Mouse (Mus musculus) megakaryocyte, adult 5-6 weeks (primary cell): Measurements from ENCODE around the gene Gcnt7. TPM values are rescaled to one million over a fixed set of nuclear protein-coding genes. Genes with fewer than 3 reads are reported as not detected.

Experiments used
- ATAC-seq: 2 replicates; pipeline ENCODE4 v1.8.0; 2016; ENCODE audit warnings: mild to moderate bottlenecking, inconsistent platforms; ENCODE audit not compliant: poor library complexity, severe bottlenecking
- total RNA-seq, 2 experiments: library from RNA; stranded (forward) in 1 of 2; stranded (reverse) in 1 of 2; fragments of 153-499, 151-499 nt in 1 of 2; fragments of 221-1000, 200-1000 nt in 1 of 2; gene quantifications; 2 replicates each; pipeline versions ENCODE4 v1.2.3 to v1.2.4; 2015 to 2017

Gene Gcnt7
- total RNA-seq, 2 experiments from 2014 or later: not detected

GRCm38 (mm10) chr2:172462813-172463212 lies 4.4 kb upstream of the Gcnt7 start:
- no peak for ATAC-seq

DNA sequence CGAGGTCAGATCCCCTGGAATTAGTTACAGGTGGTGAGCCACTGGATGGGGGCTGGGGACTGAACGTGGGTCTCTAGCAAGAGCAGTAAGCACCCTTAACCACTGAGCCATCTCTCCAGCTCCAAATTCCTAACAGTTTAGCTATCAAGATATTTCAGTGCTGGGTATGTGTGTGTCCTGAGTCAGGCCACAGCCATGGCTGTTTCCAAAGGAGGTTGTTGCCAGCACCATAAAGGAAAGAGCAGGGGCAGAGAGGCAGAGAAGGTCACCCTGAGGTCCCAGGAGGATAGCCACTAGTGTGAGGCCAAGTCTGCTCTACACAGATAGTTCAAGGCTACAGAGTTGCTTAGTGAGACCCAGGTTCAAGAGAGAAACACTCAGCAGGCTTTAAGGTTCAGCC lies 2.3 kb upstream of the Gcnt7 start:
- no peak for ATAC-seq

- no peak for ATAC-seq
Measured at GRCm38 (mm10) chr2:172452458-172452857, 5.9 kb downstream of the Gcnt7 start.

- ATAC-seq: no peak
Measured at GRCm38 (mm10) chr2:172452031-172452430, 6.4 kb downstream of the Gcnt7 start.

GRCm38 (mm10) chr2:172450640-172451039 lies 7.8 kb downstream of the Gcnt7 start:
- ATAC-seq: no peak

GRCm38 (mm10) chr2:172448329-172448728 lies 10.1 kb downstream of the Gcnt7 start:
- ATAC-seq: no peak

DNA sequence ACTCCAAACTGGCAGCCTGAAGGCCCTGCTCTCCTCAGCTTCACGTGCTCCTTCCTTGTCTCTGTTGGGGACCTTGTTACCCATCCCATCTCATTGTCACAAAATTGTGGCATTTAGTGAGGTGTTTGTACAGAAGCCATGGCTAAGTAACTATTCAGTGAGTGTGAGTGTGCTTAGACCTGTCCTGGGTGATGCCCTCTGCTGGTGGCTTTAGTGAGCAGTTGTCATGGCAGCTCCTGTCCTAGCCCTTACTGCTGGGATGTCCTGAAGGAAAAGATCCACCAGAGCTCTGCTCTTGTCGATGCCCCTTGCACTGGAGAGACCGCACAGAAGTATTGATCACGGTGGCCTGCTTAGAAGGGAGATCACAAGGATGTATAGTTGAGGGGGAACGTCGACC lies 11.1 kb downstream of the Gcnt7 start:
- peak; percentile 69 for ATAC-seq

- ATAC-seq: no peak
Measured at GRCm38 (mm10) chr2:172445617-172446016, 12.8 kb downstream of the Gcnt7 start.

DNA sequence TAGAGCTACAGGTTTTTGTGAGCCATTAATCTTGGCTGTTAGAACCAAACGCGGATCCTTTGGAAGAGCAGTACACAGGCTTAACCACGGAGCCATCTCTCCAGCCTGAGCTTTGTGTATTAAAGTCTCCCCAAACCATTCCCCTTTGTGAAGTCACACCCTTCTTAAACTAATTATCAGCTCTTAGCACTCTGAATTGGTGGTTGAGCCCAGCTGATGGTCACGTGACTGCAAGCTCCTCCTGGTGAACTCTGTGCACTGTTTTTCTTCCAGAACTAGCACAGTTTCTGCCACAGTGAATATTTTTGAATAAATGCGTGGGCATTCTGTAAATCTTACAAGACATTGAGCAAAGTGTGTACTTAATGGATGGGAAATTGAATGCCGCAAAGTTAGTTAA lies 17.2 kb downstream of the Gcnt7 start:
- 0 out of 2 replicates have a peak, but pooled peaks have one; percentile 2 for ATAC-seq

- ATAC-seq: no peak
Measured at GRCm38 (mm10) chr2:172440640-172441005, 17.8 kb downstream of the Gcnt7 start.

DNA sequence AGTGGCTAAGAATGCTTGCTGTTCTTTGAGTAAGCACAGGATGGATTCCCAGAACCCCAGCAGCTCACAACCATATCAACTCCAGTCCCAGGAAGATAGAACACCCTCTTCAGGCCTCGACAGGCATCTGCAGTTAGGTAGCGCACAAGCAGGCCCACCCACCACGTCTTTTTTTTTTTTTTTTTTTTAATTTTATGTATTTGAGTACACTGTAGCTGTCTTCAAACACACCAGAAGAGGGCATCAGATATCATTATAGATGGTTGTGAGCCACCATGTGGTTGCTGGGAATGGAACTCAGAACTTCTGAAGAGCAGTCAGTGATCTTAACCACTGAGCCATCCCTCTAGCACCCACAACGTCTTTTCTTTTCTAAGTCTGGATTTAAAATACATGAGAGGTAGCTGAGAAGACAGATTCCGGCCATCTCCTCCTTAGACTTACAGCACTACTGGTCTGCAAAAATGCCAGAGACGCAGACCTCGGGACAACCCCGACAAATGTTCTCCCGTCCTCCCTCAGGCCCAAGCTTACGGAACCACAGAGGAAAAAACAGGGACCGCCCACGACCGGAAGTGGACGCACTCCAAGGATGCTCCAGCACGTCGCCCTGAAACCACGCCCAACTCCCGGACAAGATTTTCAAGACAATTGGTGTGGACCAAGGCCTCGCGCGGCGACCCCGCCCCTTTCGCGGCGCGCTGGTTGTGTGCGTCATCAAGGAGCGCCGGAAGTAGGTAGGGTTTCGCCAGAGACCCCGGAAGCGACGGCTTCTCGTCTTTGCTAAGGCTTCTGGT lies 18.4 kb downstream of the Gcnt7 start, which contains the start of gene Rtf2:
Rtf2 (plus strand) TSS at position 714 of the 797 bp plus-strand sequence.
- peak; percentile 85 for ATAC-seq

DNA sequence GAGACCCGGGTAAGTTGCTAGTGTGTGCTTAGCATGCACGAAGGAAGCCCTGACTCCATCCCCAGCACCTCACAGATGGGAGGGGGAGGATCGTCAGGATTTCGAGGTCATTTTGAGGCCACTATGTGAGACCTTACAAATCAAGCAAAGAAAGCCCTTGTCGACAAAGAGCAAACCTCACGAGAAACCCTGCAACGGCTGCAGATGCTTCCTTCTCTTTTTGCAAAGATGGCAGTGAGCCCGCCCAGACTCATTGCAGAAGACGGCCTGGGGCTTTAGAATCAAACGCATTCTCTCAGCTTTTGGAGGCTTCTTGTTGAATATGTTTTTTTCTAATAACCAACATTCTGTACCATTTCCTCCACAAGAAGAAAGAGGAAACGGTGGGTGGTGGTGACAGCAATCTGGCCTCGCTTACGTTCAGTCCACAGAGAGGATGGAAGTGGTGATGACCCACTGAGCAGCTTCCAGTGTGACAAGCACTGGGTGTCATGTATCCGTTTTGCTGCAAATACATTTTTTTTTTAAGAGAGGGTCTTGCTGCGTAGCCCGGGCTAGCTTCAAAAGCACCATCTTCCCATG lies 20.9 kb downstream of the Gcnt7 start:
- ATAC-seq: peak; percentile 47

GRCm38 (mm10) chr2:172433746-172434145 lies 24.6 kb downstream of the Gcnt7 start:
- ATAC-seq: peak; percentile 67

GRCm38 (mm10) chr2:172430609-172431008 lies 27.8 kb downstream of the Gcnt7 start:
- no peak for ATAC-seq

- ATAC-seq: no peak
Measured at GRCm38 (mm10) chr2:172418208-172418607, 40.2 kb downstream of the Gcnt7 start.

DNA sequence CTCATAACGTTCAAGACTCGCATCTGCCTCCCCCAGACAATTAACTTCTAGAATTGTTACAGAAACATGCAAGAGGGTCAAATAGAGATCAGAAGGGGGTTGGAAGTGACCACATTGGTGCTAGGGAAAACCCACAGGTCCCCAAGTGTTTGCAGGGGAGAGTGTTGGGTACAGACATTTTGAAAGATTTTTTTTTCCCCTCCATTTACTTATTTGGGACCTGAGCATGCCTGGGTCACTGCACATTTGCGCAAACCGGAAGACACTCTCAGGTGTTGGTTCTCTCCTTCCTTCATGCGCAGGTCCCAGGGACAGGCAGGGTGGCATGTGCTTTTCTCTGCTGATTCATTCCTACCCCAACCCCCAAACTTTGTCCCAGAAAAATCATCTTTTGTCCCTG lies 41.5 kb downstream of the Gcnt7 start:
- no peak for ATAC-seq

DNA sequence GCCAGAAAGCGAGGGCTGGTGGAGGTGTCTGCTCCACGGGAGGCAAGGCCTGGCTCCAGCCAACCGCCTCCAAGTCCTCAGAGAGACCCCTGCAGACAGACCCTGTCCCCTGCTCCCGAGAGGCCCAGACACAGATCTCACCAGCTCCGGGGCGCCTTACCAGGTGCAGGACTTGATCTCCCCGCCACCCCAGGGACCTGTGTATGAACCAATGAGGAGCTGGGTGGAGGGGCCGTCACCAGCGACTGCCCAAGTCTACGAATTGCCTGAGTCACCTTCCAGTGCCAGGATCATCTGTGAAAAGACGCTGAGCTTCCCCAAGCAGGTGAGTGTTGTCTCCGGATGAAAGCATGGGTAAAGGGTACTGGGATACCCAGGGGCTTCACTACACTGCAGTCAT lies 42.2 kb downstream of the Gcnt7 start:
- no peak for ATAC-seq

DNA sequence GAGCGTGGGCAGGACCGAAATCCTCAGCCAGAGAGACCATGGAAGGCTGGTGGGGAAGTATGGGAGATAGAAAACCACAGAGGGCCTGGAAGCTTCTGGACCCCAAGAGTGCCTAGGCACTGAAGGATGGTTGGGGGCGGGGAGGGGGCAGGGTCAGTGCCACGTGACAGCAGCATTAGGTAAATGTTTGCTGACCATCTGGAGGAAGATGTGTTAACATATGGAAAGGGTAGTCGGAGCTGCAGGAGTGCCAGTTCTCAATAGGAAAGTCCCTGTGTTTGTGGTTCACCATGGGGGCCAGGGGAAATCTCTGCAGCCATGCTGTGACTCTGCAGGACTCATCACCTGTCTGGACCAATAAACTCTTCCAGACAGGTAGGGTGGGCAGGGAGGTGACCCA lies 44.5 kb downstream of the Gcnt7 start:
- ATAC-seq: no peak

- no peak for ATAC-seq
Measured at GRCm38 (mm10) chr2:172413273-172413672, 45.1 kb downstream of the Gcnt7 start.

GRCm38 (mm10) chr2:172412454-172412853 lies 45.9 kb downstream of the Gcnt7 start:
- ATAC-seq: peak; percentile 28; the same call in 1 of the 2 replicates

DNA sequence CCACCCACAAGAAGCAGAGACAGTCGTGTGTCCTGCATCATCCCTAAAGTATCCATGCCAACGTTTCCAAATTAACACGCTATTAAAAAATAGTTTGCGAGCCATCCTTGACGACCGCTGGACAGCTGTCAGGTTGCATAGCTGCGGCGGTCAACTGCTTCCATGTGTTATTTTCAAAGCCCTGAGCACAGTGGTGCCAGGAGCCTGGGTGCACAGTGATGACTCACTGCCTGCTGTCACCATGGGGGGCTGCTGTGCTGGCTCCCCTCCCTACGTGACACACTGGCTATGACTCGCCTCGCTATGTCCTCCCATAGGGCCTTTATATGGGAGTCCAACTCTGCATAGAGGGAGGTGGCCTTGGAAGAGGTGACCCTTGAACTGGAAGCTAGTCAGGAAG lies 47.3 kb downstream of the Gcnt7 start:
- no peak for ATAC-seq

GRCm38 (mm10) chr2:172410686-172411085 lies 47.7 kb downstream of the Gcnt7 start:
- ATAC-seq: no peak
